Mouse (Mus musculus): ENCODE results near the gene Zdhhc4. TPM values are rescaled to one million over a fixed set of nuclear protein-coding genes. Genes with fewer than 3 reads are reported as not detected.
A peak's percentile ranks its signal among the peaks of the same experiment; 100 is the strongest.

Zdhhc4 gene
- polyA plus RNA-seq, 1 experiment from 2014 or later: 70.4 TPM

GRCm38 (mm10) chr5:143295330-143295729, 33.7 kb downstream of the Zdhhc4 start:
- H3K9ac ChIP-seq (ENCODE audit: low read depth, low read length): no peak overlapping the region
- H3K4me1 ChIP-seq (ENCODE audit: control insufficient read depth, insufficient read depth, low read length): peaks cover 8% of the 10 kb centered on the region
- peaks cover 10% of the 10 kb centered on the region for H3K36me3 ChIP-seq (ENCODE audit: control insufficient read depth, insufficient read depth, low read length)
- H3K27me3 ChIP-seq (ENCODE audit: control insufficient read depth, insufficient read depth, low read depth, low read length): peaks cover 20% of the 10 kb centered on the region
- WGBS: 75% methylated on average over 2 of the region's 2 CpGs
- no peak for ATAC-seq
- no peak overlapping the region for H3K27ac ChIP-seq (ENCODE audit: low read length)
- H3K4me2 ChIP-seq (ENCODE audit: low read length): no peak overlapping the region
- H3K4me3 ChIP-seq (ENCODE audit: low read depth, low read length): no peak overlapping the region
- H3K9me3 ChIP-seq (replicated peaks; ENCODE audit: control insufficient read depth, low read length, poor library complexity, severe bottlenecking): no peaks in the 10 kb centered on the region; the same call in 1 of the 2 replicates

GRCm38 (mm10) chr5:143294862-143295261, 34.2 kb downstream of the Zdhhc4 start:
- Histone ChIP-seq H3K27me3 (ENCODE audit: control insufficient read depth, insufficient read depth, low read depth, low read length) (peaks cover 22% of the 10 kb centered on the region), H3K27ac (ENCODE audit: low read length) (no peak overlapping the region), H3K36me3 (ENCODE audit: control insufficient read depth, insufficient read depth, low read length) (peaks cover 6% of the 10 kb centered on the region), H3K4me2 (ENCODE audit: low read length) (no peak overlapping the region), H3K9me3 (replicated peaks; ENCODE audit: control insufficient read depth, low read length, poor library complexity, severe bottlenecking) (no peaks in the 10 kb centered on the region; the same call in 1 of the 2 replicates), H3K4me3 (ENCODE audit: low read depth, low read length) (no peak overlapping the region), H3K4me1 (ENCODE audit: control insufficient read depth, insufficient read depth, low read length) (peaks cover 8% of the 10 kb centered on the region), H3K9ac (ENCODE audit: low read depth, low read length) (no peak overlapping the region)
- WGBS: 92% methylated on average over 3 of the region's 3 CpGs
- ATAC-seq: no peak

GRCm38 (mm10) chr5:143293404-143293803, 35.7 kb downstream of the Zdhhc4 start, which contains the start of gene Zfp853:
Gene Zfp853 (minus strand): TSS chr5:143293623.
- no peak within 1 kb of the TSS for H3K27ac ChIP-seq (ENCODE audit: low read length)
- peak within 1 kb of the TSS; percentile 57 for H3K4me3 ChIP-seq (ENCODE audit: low read depth, low read length)
- H3K4me1 ChIP-seq (ENCODE audit: control insufficient read depth, insufficient read depth, low read length): peaks cover 8% of the 10 kb centered on the region
- peaks cover 36% of the 10 kb centered on the region for H3K27me3 ChIP-seq (ENCODE audit: control insufficient read depth, insufficient read depth, low read depth, low read length)
- H3K9ac ChIP-seq (ENCODE audit: low read depth, low read length): peak within 1 kb of the TSS; percentile 82
- no peaks in the 10 kb centered on the region; the same call in 1 of the 2 replicates for H3K9me3 ChIP-seq (replicated peaks; ENCODE audit: control insufficient read depth, low read length, poor library complexity, severe bottlenecking)
- ATAC-seq: peak; percentile 30
- peak within 1 kb of the TSS; percentile 90 for H3K4me2 ChIP-seq (ENCODE audit: low read length)
- no peaks in the 10 kb centered on the region for H3K36me3 ChIP-seq (ENCODE audit: control insufficient read depth, insufficient read depth, low read length)
- 2% methylated on average over 30 of the region's 38 CpGs for WGBS

GRCm38 (mm10) chr5:143292879-143293278, 36.2 kb downstream of the Zdhhc4 start:
- Histone ChIP-seq H3K27ac (ENCODE audit: low read length) (no peak overlapping the region), H3K9me3 (replicated peaks; ENCODE audit: control insufficient read depth, low read length, poor library complexity, severe bottlenecking) (no peaks in the 10 kb centered on the region; the same call in 1 of the 2 replicates), H3K36me3 (ENCODE audit: control insufficient read depth, insufficient read depth, low read length) (no peaks in the 10 kb centered on the region), H3K4me2 (ENCODE audit: low read length) (peak overlapping the region; percentile 90), H3K27me3 (ENCODE audit: control insufficient read depth, insufficient read depth, low read depth, low read length) (peaks cover 42% of the 10 kb centered on the region), H3K4me3 (ENCODE audit: low read depth, low read length) (peak overlapping the region; percentile 57), H3K9ac (ENCODE audit: low read depth, low read length) (peak overlapping the region; percentile 82), H3K4me1 (ENCODE audit: control insufficient read depth, insufficient read depth, low read length) (peaks cover 9% of the 10 kb centered on the region)
- WGBS: 2% methylated on average over 17 of the region's 19 CpGs
- no peak; the same call in 1 of the 2 replicates for ATAC-seq

- no peaks in the 10 kb centered on the region for H3K9me3 ChIP-seq (replicated peaks; ENCODE audit: control insufficient read depth, low read length, poor library complexity, severe bottlenecking)
- ATAC-seq: no peak
- H3K27ac ChIP-seq (ENCODE audit: low read length): no peak overlapping the region
- 79% methylated on average over 9 of the region's 9 CpGs for WGBS
- H3K4me2 ChIP-seq (ENCODE audit: low read length): no peak overlapping the region
- peaks cover 12% of the 10 kb centered on the region for H3K4me1 ChIP-seq (ENCODE audit: control insufficient read depth, insufficient read depth, low read length)
- no peak overlapping the region for H3K4me3 ChIP-seq (ENCODE audit: low read depth, low read length)
- no peaks in the 10 kb centered on the region for H3K36me3 ChIP-seq (ENCODE audit: control insufficient read depth, insufficient read depth, low read length)
- H3K9ac ChIP-seq (ENCODE audit: low read depth, low read length): no peak overlapping the region
- peaks cover 55% of the 10 kb centered on the region for H3K27me3 ChIP-seq (ENCODE audit: control insufficient read depth, insufficient read depth, low read depth, low read length)
Measured at GRCm38 (mm10) chr5:143289299-143289698, 39.8 kb downstream of the Zdhhc4 start.

- ATAC-seq: no peak
- peak overlapping the region; percentile 44 for H3K4me2 ChIP-seq (ENCODE audit: low read length)
- H3K4me3 ChIP-seq (ENCODE audit: low read depth, low read length): peak overlapping the region; percentile 20
- no peaks in the 10 kb centered on the region for H3K36me3 ChIP-seq (ENCODE audit: control insufficient read depth, insufficient read depth, low read length)
- H3K27ac ChIP-seq (ENCODE audit: low read length): no peak overlapping the region
- peaks cover 9% of the 10 kb centered on the region for H3K4me1 ChIP-seq (ENCODE audit: control insufficient read depth, insufficient read depth, low read length)
- WGBS: 15% methylated on average over 9 of the region's 9 CpGs
- 0 out of 2 replicates have a peak overlapping the region, but pooled peaks have one; percentile 46 for H3K9ac ChIP-seq (ENCODE audit: low read depth, low read length)
- peaks cover 49% of the 10 kb centered on the region for H3K27me3 ChIP-seq (ENCODE audit: control insufficient read depth, insufficient read depth, low read depth, low read length)
- H3K9me3 ChIP-seq (replicated peaks; ENCODE audit: control insufficient read depth, low read length, poor library complexity, severe bottlenecking): no peaks in the 10 kb centered on the region
Measured at GRCm38 (mm10) chr5:143288378-143288911, 40.6 kb downstream of the Zdhhc4 start.

- H3K27ac ChIP-seq (ENCODE audit: low read length): no peak overlapping the region
- no peak for ATAC-seq
- WGBS: 3% methylated on average over 48 of the region's 48 CpGs
- H3K4me1 ChIP-seq (ENCODE audit: control insufficient read depth, insufficient read depth, low read length): peaks cover 4% of the 10 kb centered on the region; the same call in 1 of the 2 replicates
- peaks cover 46% of the 10 kb centered on the region for H3K27me3 ChIP-seq (ENCODE audit: control insufficient read depth, insufficient read depth, low read depth, low read length)
- H3K4me2 ChIP-seq (ENCODE audit: low read length): peak overlapping the region; percentile 44
- no peaks in the 10 kb centered on the region for H3K9me3 ChIP-seq (replicated peaks; ENCODE audit: control insufficient read depth, low read length, poor library complexity, severe bottlenecking)
- peak overlapping the region; percentile 20 for H3K4me3 ChIP-seq (ENCODE audit: low read depth, low read length)
- no peaks in the 10 kb centered on the region for H3K36me3 ChIP-seq (ENCODE audit: control insufficient read depth, insufficient read depth, low read length)
- 0 out of 2 replicates have a peak overlapping the region, but pooled peaks have one; percentile 46 for H3K9ac ChIP-seq (ENCODE audit: low read depth, low read length)
Measured at GRCm38 (mm10) chr5:143287774-143288328, 41.2 kb downstream of the Zdhhc4 start.

- 46% methylated on average over 6 of the region's 6 CpGs for whole genome bisulfite sequencing
Measured at GRCm38 (mm10) chr5:143284762-143285161, 44.3 kb downstream of the Zdhhc4 start.

GRCm38 (mm10) chr5:143279247-143279646, 49.8 kb downstream of the Zdhhc4 start:
- Histone ChIP-seq H3K27ac (ENCODE audit: low read length) (no peak overlapping the region), H3K9ac (ENCODE audit: low read depth, low read length) (no peak overlapping the region), H3K9me3 (replicated peaks; ENCODE audit: control insufficient read depth, low read length, poor library complexity, severe bottlenecking) (no peaks in the 10 kb centered on the region), H3K27me3 (ENCODE audit: control insufficient read depth, insufficient read depth, low read depth, low read length) (no peaks in the 10 kb centered on the region), H3K36me3 (ENCODE audit: control insufficient read depth, insufficient read depth, low read length) (no peaks in the 10 kb centered on the region), H3K4me3 (ENCODE audit: low read depth, low read length) (no peak overlapping the region), H3K4me1 (ENCODE audit: control insufficient read depth, insufficient read depth, low read length) (no peaks in the 10 kb centered on the region), H3K4me2 (ENCODE audit: low read length) (no peak overlapping the region)
- ATAC-seq: no peak
- 31% methylated on average over 8 of the region's 10 CpGs for WGBS

More at GRCm38 (mm10) chr5:143284762-143285161, 44.3 kb downstream of the Zdhhc4 start:
- no peak overlapping the region for H3K4me3 ChIP-seq (ENCODE audit: low read depth, low read length)
- peaks cover 4% of the 10 kb centered on the region; the same call in 1 of the 2 replicates for H3K4me1 ChIP-seq (ENCODE audit: control insufficient read depth, insufficient read depth, low read length)
- H3K36me3 ChIP-seq (ENCODE audit: control insufficient read depth, insufficient read depth, low read length): no peaks in the 10 kb centered on the region
- H3K9me3 ChIP-seq (replicated peaks; ENCODE audit: control insufficient read depth, low read length, poor library complexity, severe bottlenecking): no peaks in the 10 kb centered on the region
- H3K27ac ChIP-seq (ENCODE audit: low read length): no peak overlapping the region
- no peak for ATAC-seq
- H3K9ac ChIP-seq (ENCODE audit: low read depth, low read length): no peak overlapping the region
- H3K27me3 ChIP-seq (ENCODE audit: control insufficient read depth, insufficient read depth, low read depth, low read length): peaks cover 32% of the 10 kb centered on the region
- no peak overlapping the region for H3K4me2 ChIP-seq (ENCODE audit: low read length)
